Mouse (Mus musculus) liver, postnatal 0 days (tissue): Measurements from ENCODE around the gene Rps6kl1. TPM values are rescaled to one million over a fixed set of nuclear protein-coding genes. Genes with fewer than 3 reads are reported as not detected.

Experiments used
- ATAC-seq: fragments of 200-750 bp; cut with Nextera tagmentation; 2 replicates; pipeline ENCODE4 v1.8.0; 2017; ENCODE audit warnings: mild to moderate bottlenecking, moderate library complexity
- DNase-seq: peaks from one replicate; pipeline ENCODE4 v3.0.0-alpha.2; 2016
- H3K27ac ChIP-seq: fragments of 300-500 bp; sonication (generic); 2 replicates; pipeline ENCODE4 v1.5.1; 2014; ENCODE audit warnings: antibody characterized with exemption, moderate library complexity, mild to moderate bottlenecking, low read depth
- H3K27me3 ChIP-seq: fragments of 300-500 bp; sonication (generic); 2 replicates; pipeline ENCODE4 v1.6.1; 2014; ENCODE audit warnings: low read length, control low read depth, mixed read lengths; ENCODE audit not compliant: insufficient read depth
- H3K36me3 ChIP-seq: fragments of 300-500 bp; sonication (generic); replicated peaks from 2 replicates; pipeline ENCODE4 v1.6.1; 2014; ENCODE audit warnings: mild to moderate bottlenecking, control low read depth, low read length, moderate library complexity, mixed read lengths; ENCODE audit not compliant: insufficient read depth
- H3K4me1 ChIP-seq: fragments of 300-500 bp; sonication (generic); 2 replicates; pipeline ENCODE4 v1.6.1; 2014; ENCODE audit warnings: antibody characterized with exemption, mild to moderate bottlenecking, control low read depth; ENCODE audit not compliant: insufficient read depth
- H3K4me2 ChIP-seq: fragments of 300-500 bp; sonication (generic); 2 replicates; pipeline ENCODE4 v1.6.1; 2014; ENCODE audit warnings: low read depth, mild to moderate bottlenecking, low read length, moderate library complexity, mixed read lengths
- H3K4me3 ChIP-seq: fragments of 300-500 bp; sonication (generic); 2 replicates; pipeline ENCODE4 v1.5.1; 2014; ENCODE audit warnings: low read depth, low read length
- H3K9ac ChIP-seq: fragments of 300-500 bp; sonication (generic); replicated peaks from 2 replicates; pipeline ENCODE4 v1.6.1; 2014; ENCODE audit warnings: mild to moderate bottlenecking, moderate library complexity
- H3K9me3 ChIP-seq: fragments of 300-500 bp; sonication (generic); 2 replicates; pipeline ENCODE4 v1.6.1; 2016; ENCODE audit warnings: mild to moderate bottlenecking, control low read depth, low read length, mixed read lengths
- CTCF ChIP-seq: sonication (generic); IDR thresholded peaks from 2 replicates; pipeline ENCODE4 v1.5.1; 2016; ENCODE audit warnings: antibody characterized with exemption, low read depth
- EP300 ChIP-seq: IDR thresholded peaks from 2 replicates; pipeline ENCODE4 v1.6.1; 2016; ENCODE audit warnings: antibody characterized with exemption, low read depth, mild to moderate bottlenecking
- WGBS: fragments of 180-500 bp; shearing (Covaris S2); extraction: QIAGEN DNeasy Blood & Tissue Kit; methylation state at CpG from one replicate; pipeline ENCODE4 v1.1.7; 2014; ENCODE audit not compliant: insufficient replicate concordance; 5-methylcytosine and 5-hydroxymethylcytosine counted together
- polyA plus RNA-seq: library from polyadenylated mRNA; unstranded; fragments of >200 nt; fragmentation: Nextera tagmentation; extraction: Ambion mirVana; gene quantifications from 2 replicates; pipeline ENCODE4 v1.2.1, GENCODE M21; 2015

Rps6kl1 gene
- 0.39 and 0.61 TPM in 2 replicates for polyA plus RNA-seq

DNA sequence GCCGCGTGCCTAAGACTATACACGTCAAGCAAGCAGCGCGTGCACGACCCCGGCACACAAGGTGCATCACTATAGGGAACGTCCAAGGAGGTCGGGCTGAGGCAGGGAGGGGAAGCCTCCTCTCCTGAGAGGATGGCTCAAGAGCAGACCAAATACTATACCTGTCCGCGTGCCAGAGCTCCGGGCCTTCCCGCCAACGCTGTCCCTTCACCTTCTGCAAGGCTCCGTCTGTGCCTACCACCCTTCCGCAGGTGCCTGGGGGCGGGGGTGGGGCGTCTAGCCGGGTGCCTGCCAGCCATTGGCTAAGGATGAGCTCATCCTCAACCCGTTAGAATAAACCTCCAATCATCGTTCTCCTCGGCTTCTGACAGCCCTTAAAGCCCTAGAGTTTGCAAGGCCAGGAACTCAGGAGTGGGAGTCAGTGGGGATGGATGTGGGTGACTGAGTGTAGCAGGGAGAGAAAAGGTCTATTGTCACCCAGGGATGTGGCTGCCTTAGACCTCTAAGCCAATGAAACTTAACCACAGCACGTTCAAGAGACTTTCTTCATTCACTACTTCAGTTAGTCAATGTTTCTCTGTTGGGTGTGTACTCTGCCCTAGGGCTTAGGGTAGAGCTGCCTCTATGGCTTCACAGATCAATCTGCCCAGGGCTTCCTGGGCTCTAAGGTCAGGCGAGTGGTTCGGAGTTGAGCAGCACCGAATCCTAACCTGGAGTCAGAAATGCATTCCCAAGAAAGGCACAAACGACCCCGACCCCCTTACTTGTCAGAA, at the start of gene Rps6kl1:
Rps6kl1 (minus strand) TSS at position 263 of the 773 bp plus-strand sequence.
- ATAC-seq (peak; percentile 86), DNase-seq (peak; percentile 65)
- H3K4me3 ChIP-seq, result peak within 1 kb of the TSS; percentile 15; the same call in 1 of the 2 replicates
- H3K9ac ChIP-seq, result peak within 1 kb of the TSS; percentile 38
- no peaks in the 10 kb centered on the region for H3K36me3 ChIP-seq
- WGBS, result 15% methylated on average over 27 of the region's 28 CpGs
- TF ChIP-seq EP300, result no peak
- no peak for TF ChIP-seq CTCF
- 0 out of 2 replicates have a peak, but pooled peaks cover 3% of the 10 kb centered on the region for H3K27me3 ChIP-seq
- no peaks in the 10 kb centered on the region for H3K9me3 ChIP-seq
- H3K4me1 ChIP-seq, result peaks cover 11% of the 10 kb centered on the region
- peak within 1 kb of the TSS; percentile 64 for H3K4me2 ChIP-seq
- peak within 1 kb of the TSS; percentile 30; the same call in 1 of the 2 replicates for H3K27ac ChIP-seq

DNA sequence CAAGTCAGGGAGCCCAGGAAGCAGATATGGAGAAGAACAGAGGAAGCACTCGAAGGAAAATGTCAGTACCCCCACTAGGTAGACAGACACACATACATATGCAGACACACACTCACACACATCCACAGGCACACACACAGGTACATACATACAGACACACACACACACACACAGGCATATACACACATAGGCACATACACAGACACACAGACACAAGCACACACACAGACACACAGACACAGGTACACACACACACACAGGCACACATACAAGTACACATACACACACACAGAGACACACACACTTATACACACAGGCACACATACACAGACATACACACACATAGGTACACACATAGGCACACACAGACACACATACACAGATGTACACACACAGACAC, 48.9 kb upstream of the Rps6kl1 start:
- WGBS, result 70% methylated on average over 1 of the region's 1 CpGs
- H3K4me2 ChIP-seq, result no peak overlapping the region
- H3K36me3 ChIP-seq, result no peaks in the 10 kb centered on the region
- ATAC-seq (no peak), DNase-seq (no peak)
- H3K27me3 ChIP-seq, result no peaks in the 10 kb centered on the region
- no peak overlapping the region for H3K4me3 ChIP-seq
- H3K9ac ChIP-seq, result no peak overlapping the region
- no peaks in the 10 kb centered on the region for H3K9me3 ChIP-seq
- H3K4me1 ChIP-seq, result no peaks in the 10 kb centered on the region
- TF ChIP-seq CTCF (no peak), EP300 (no peak)
- no peak overlapping the region for H3K27ac ChIP-seq

DNA sequence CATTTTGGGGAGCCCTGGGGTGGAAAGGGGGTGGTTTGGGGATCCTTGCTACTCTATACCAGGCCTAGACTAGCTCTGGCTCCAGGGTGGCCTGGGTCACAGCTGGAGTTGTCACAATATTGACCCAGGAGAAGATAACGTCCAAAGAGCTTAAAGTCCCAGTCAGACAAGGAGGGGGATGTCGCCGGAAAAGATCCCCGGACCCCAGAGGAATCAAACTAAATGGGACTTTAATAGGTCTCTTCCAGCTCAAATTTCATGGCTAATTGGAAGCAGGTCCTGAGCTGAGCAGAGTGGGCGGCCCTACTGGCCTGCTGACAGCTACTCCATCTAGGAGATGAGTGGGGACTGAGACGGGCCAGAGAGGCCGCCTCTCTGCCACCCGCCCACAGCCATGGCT, 46.9 kb upstream of the Rps6kl1 start:
- TF ChIP-seq EP300 (no peak), CTCF (no peak)

DNA sequence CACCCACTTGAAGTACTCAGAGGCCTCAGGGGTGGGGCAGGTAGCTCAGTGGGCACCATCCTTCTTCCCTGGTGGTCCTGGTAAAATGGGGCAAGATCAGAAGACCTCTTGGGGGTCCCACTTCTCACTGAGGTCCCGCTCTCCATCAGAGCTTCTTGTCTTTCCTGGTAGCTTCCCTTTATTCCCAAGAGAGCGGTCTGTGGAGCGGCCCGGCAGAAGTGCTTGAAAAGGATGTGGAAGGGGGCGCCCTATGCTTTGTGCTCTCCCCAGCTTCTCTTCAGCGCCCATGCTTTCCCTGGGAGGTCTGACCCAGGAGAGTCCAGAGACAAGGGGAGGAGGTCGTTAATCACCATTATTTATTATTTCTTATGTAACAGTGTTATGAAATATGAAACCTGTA, 46.3 kb upstream of the Rps6kl1 start:
- Histone ChIP-seq H3K36me3 (no peaks in the 10 kb centered on the region), H3K4me2 (no peak overlapping the region), H3K27me3 (no peaks in the 10 kb centered on the region), H3K9ac (no peak overlapping the region), H3K4me1 (peaks cover 1% of the 10 kb centered on the region), H3K9me3 (no peaks in the 10 kb centered on the region), H3K27ac (no peak overlapping the region), H3K4me3 (no peak overlapping the region)
- TF ChIP-seq CTCF (no peak), EP300 (no peak)
- ATAC-seq, result no peak
- DNase-seq, result no peak
- WGBS, result 76% methylated on average over 7 of the region's 7 CpGs

More for the DNA sequence above, 46.9 kb upstream of the Rps6kl1 start:
- ATAC-seq (no peak), DNase-seq (no peak)
- Histone ChIP-seq H3K27me3 (no peaks in the 10 kb centered on the region), H3K27ac (no peak overlapping the region), H3K36me3 (no peaks in the 10 kb centered on the region), H3K9ac (no peak overlapping the region), H3K9me3 (no peaks in the 10 kb centered on the region), H3K4me2 (no peak overlapping the region), H3K4me1 (no peaks in the 10 kb centered on the region), H3K4me3 (no peak overlapping the region)
- WGBS, result 71% methylated on average over 8 of the region's 8 CpGs

DNA sequence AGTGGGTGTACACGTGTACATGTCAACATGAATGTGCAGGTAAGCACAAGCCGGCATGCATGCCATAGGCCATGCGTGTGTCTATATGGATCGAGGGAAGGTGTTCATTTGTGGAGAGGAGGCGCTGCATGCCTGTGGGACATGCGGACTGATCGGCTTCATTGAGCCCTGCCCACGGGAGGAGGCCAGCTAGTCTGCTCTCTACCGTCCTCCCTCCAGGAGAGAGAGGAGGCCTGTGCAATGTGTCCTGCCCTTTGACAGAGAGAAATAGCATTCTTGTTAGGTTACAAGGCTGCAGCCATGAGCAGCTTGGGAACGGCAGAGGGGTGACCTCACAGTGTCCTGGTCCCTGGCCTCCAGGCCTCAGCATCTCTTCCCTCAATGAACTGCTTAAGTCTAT, 45.1 kb upstream of the Rps6kl1 start:
- TF ChIP-seq EP300 (no peak), CTCF (no peak)
- DNase-seq, result no peak
- H3K4me2 ChIP-seq, result no peak overlapping the region
- WGBS, result 87% methylated on average over 10 of the region's 10 CpGs
- H3K27ac ChIP-seq, result no peak overlapping the region
- H3K27me3 ChIP-seq, result no peaks in the 10 kb centered on the region
- H3K9ac ChIP-seq, result no peak overlapping the region
- ATAC-seq, result no peak
- no peaks in the 10 kb centered on the region for H3K36me3 ChIP-seq
- H3K4me3 ChIP-seq, result no peak overlapping the region
- no peaks in the 10 kb centered on the region for H3K9me3 ChIP-seq
- peaks cover 4% of the 10 kb centered on the region for H3K4me1 ChIP-seq

DNA sequence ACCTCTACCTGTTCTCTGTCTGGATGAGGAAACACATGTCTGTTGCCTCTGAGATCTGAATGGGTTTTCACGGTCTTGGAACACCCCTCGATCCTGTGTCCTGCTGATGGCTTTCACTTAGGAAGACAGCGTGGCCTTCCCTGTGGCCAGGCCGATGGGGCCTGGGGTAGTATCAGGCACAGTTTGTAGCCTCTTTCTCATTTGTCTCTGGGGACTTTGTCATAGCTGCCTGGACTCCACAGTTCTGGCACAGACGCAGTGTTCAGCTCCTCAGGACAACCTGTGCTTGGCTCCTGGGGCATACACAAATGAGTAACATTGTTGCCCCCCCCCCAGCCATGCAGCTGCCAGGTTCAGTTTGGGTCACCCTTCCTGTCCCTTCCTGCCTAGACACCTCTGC, 44.0 kb upstream of the Rps6kl1 start:
- ATAC-seq (no peak), DNase-seq (no peak)
- H3K4me3 ChIP-seq, result no peak overlapping the region
- H3K4me1 ChIP-seq, result peaks cover 4% of the 10 kb centered on the region
- TF ChIP-seq EP300 (no peak), CTCF (no peak)
- no peaks in the 10 kb centered on the region for H3K9me3 ChIP-seq
- WGBS, result 57% methylated on average over 5 of the region's 5 CpGs
- H3K27me3 ChIP-seq, result no peaks in the 10 kb centered on the region
- H3K9ac ChIP-seq, result no peak overlapping the region
- H3K36me3 ChIP-seq, result no peaks in the 10 kb centered on the region
- H3K27ac ChIP-seq, result no peak overlapping the region
- no peak overlapping the region for H3K4me2 ChIP-seq
